Mouse (Mus musculus) kidney, postnatal 0 days (tissue): Measurements from ENCODE around the gene Trim58. TPM values are rescaled to one million over a fixed set of nuclear protein-coding genes. Genes with fewer than 3 reads are reported as not detected.
A peak's percentile ranks its signal among the peaks of the same experiment; 100 is the strongest.

Source experiments
- ATAC-seq: fragments of 200-750 bp; cut with Nextera tagmentation; replicated peaks from 2 replicates; pipeline ENCODE4 v1.8.0; 2017; ENCODE audit warnings: low read depth, moderate number of reproducible peaks, moderate TSS enrichment, moderate library complexity; ENCODE audit not compliant: low FRiP score
- DNase-seq: peaks from one replicate; pipeline ENCODE4 v3.0.0-alpha.2; 2016; ENCODE audit warnings: low spot score
- H3K27ac ChIP-seq: fragments of 300-500 bp; sonication (generic); 2 replicates; pipeline ENCODE4 v1.5.1; 2014; ENCODE audit warnings: mild to moderate bottlenecking
- H3K27me3 ChIP-seq: fragments of 300-500 bp; sonication (generic); 2 replicates; pipeline ENCODE4 v1.6.1; 2014; ENCODE audit warnings: low read length, mixed read lengths; ENCODE audit not compliant: insufficient read depth
- H3K36me3 ChIP-seq: fragments of 300-500 bp; sonication (generic); 2 replicates; pipeline ENCODE4 v1.6.1; 2014; ENCODE audit warnings: low read length, mixed read lengths; ENCODE audit not compliant: insufficient read depth
- H3K4me1 ChIP-seq: fragments of 300-500 bp; sonication (generic); replicated peaks from 2 replicates; pipeline ENCODE4 v1.6.1; 2014; ENCODE audit warnings: antibody characterized with exemption, low read length, mixed read lengths; ENCODE audit not compliant: insufficient read depth
- H3K4me2 ChIP-seq: fragments of 300-500 bp; sonication (generic); 2 replicates; pipeline ENCODE4 v1.6.1; 2014; ENCODE audit warnings: mild to moderate bottlenecking, low read length, moderate library complexity, mixed read lengths
- H3K4me3 ChIP-seq: fragments of 300-500 bp; sonication (generic); replicated peaks from 2 replicates; pipeline ENCODE4 v1.5.1; 2014; ENCODE audit warnings: low read depth, low read length
- H3K9ac ChIP-seq: fragments of 300-500 bp; sonication (generic); 2 replicates; pipeline ENCODE4 v1.6.1; 2014; ENCODE audit warnings: low read depth, low read length
- H3K9me3 ChIP-seq: fragments of 300-500 bp; sonication (generic); replicated peaks from 2 replicates; pipeline ENCODE4 v1.6.1; 2016; ENCODE audit warnings: low read length, inconsistent platforms, mixed read lengths
- CTCF ChIP-seq: IDR thresholded peaks from 2 replicates; pipeline ENCODE4 v1.5.1; 2016; ENCODE audit warnings: antibody characterized with exemption, low read depth, mild to moderate bottlenecking, moderate library complexity
- WGBS: fragments of 180-500 bp; shearing (Covaris S2); extraction: QIAGEN DNeasy Blood & Tissue Kit; methylation state at CpG from one replicate; pipeline ENCODE4 v1.1.7; 2014; 5-methylcytosine and 5-hydroxymethylcytosine counted together
- polyA plus RNA-seq: library from polyadenylated mRNA; unstranded; fragments of >200 nt; fragmentation: Nextera tagmentation; extraction: Ambion mirVana; gene quantifications from 2 replicates; pipeline ENCODE4 v1.2.1, GENCODE M21; 2015

Trim58 gene
- polyA plus RNA-seq, 1 experiment from 2014 or later: 0.08 TPM

DNA sequence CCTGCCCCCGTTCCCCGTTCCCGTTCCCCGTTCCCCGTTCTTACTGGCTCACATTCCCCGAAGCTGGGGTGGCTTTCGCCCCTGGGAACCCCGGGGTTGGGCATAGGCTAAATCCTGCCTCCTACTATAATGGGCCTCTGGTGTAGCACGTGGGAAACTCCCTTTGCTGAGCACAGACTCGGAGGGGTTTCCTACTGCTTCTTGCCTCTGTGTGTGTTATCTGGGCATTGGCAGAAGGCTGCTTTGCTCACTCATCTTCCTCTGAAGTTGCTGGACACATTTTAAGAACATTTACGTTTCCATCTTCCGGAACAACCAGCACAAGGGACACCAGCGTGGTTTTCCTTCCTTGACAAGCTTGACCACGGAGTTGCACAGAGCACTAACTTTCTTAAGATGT is 792 bp downstream of the Trim58 start:
- Histone ChIP-seq H3K27me3 (0 out of 2 replicates have a peak, but pooled peaks cover 10% of the 10 kb centered on the region), H3K4me3 (0 out of 2 replicates have a peak overlapping the region, but pooled peaks have one; percentile 20), H3K9me3 (no peaks in the 10 kb centered on the region), H3K36me3 (no peaks in the 10 kb centered on the region), H3K9ac (no peak overlapping the region), H3K27ac (no peak overlapping the region), H3K4me1 (no peaks in the 10 kb centered on the region), H3K4me2 (peak overlapping the region; percentile 57; the same call in 1 of the 2 replicates)
- 26% methylated on average over 14 of the region's 14 CpGs for WGBS
- no peak for ATAC-seq
- no peak for DNase-seq
- no peak for TF ChIP-seq CTCF

DNA sequence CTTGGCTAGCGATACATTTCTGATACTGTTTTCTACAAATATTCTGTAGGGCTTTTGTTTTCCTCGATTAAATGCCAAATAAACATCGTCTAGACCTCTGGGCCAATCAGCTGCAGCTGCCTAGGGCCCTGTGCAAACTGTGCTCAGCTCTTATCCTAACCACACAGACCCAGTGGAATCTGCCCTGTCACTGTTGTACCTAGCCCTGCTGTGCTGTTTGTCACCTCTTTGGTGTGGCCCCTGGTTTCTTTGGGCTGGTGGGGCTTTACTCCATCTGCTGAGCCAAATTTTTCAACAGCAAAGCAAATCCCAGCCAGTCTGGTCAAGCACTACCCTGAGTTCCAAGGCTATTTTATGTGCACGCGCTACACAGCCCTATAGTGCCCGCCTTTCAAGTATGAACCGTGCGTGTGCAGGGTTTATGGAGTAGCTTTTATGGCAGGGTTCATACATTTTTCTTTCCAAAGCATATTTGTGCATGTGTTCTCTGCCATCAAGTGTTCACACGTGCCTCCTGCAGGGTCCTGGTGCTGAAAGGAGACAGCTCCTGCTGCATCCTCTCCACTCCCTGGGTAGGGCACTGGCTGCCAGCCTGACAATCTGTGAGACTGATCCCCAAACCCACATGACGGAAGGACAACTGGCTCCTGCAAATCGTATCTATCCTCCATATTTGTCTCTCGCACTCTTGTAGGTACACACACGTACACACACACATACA is 1.5 kb downstream of the Trim58 start:
- no peaks in the 10 kb centered on the region for H3K4me1 ChIP-seq
- DNase-seq (no peak), ATAC-seq (no peak)
- no peak overlapping the region for H3K4me2 ChIP-seq
- H3K4me3 ChIP-seq: no peak overlapping the region
- 84% methylated on average over 13 of the region's 13 CpGs for WGBS
- no peaks in the 10 kb centered on the region for H3K36me3 ChIP-seq
- H3K27ac ChIP-seq: no peak overlapping the region
- no peaks in the 10 kb centered on the region for H3K9me3 ChIP-seq
- TF ChIP-seq CTCF: no peak
- no peak overlapping the region for H3K9ac ChIP-seq
- 0 out of 2 replicates have a peak, but pooled peaks cover 10% of the 10 kb centered on the region for H3K27me3 ChIP-seq

DNA sequence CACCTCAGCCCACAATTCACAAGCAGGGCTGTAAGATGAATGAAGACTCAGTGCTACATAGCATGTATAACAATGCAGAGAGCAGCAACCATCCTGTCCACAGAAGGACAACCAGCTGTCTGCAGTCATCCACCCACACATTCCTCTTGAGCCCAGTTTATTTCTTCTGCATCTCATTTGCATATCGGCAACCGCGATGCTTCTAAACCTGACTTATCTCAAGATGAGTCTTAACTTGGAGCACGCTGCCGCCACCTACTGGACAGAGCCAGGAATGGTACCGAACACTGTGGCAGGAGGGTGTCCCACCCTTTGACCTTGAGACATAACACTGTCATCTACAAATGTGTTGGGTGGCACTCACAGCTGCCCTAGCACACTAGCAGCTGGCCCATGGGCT is 3.1 kb downstream of the Trim58 start:
- Histone ChIP-seq H3K9me3 (no peaks in the 10 kb centered on the region), H3K4me2 (no peak overlapping the region), H3K27ac (no peak overlapping the region), H3K27me3 (0 out of 2 replicates have a peak, but pooled peaks cover 10% of the 10 kb centered on the region), H3K4me3 (no peak overlapping the region), H3K9ac (no peak overlapping the region), H3K36me3 (no peaks in the 10 kb centered on the region), H3K4me1 (no peaks in the 10 kb centered on the region)
- ATAC-seq: no peak
- TF ChIP-seq CTCF: peak; percentile 59
- peak; percentile 14 for DNase-seq
- WGBS: 39% methylated on average over 6 of the region's 6 CpGs

DNA sequence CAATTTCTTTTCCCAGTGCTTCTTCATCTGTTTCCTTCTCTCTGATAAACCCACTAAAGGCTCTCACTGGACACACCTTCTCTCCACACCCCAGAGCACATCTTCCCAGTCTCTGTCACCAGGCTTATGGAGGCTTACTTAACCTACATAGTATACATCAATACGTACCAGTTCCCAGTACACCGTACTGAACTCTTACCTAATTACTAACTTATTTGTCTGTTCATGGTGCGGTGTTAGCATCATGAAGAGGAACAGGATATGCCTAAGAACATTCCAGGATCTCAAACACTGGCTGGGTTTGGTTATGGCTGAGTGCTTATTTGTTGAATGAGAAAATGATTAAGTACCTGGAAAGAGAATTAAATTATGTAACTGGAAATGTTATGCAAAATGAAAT is 14.9 kb downstream of the Trim58 start:
- no peak for TF ChIP-seq CTCF
- WGBS: 77% methylated on average over 3 of the region's 3 CpGs
- ATAC-seq: no peak

DNA sequence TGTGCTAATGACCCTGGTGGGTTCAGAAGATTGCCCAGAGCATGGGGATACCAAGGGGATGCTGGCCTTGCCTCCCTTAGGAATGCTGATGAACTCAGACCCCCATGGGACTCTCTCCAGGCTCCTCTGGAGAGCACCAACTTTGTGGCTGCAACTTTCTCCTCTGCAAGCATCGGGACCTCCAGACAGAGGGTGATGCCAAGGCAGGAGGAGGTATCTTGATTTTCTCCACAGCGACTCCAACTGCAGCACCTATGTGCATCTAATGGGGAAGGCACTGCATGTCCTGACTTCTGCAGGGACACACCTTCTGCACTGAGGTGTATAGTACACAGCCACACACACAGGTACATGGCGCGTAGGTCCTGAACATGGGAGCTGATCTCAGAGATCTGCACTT is 18.3 kb downstream of the Trim58 start, which contains the start of gene Olfr322:
Gene Olfr322, plus strand, starts transcription at position 187 of the 400 bp plus-strand sequence.
- Histone ChIP-seq H3K4me1 (no peaks in the 10 kb centered on the region), H3K9ac (no peak within 1 kb of the TSS), H3K27me3 (no peaks in the 10 kb centered on the region), H3K4me2 (no peak within 1 kb of the TSS), H3K9me3 (no peaks in the 10 kb centered on the region), H3K27ac (no peak within 1 kb of the TSS), H3K4me3 (no peak within 1 kb of the TSS), H3K36me3 (no peaks in the 10 kb centered on the region)
- WGBS: 84% methylated on average over 4 of the region's 4 CpGs
- ATAC-seq (no peak), DNase-seq (no peak)
- no peak for TF ChIP-seq CTCF

More for the DNA sequence above, 14.9 kb downstream of the Trim58 start:
- Histone ChIP-seq H3K36me3 (no peaks in the 10 kb centered on the region), H3K27me3 (no peaks in the 10 kb centered on the region), H3K27ac (no peak overlapping the region), H3K4me2 (no peak overlapping the region), H3K9me3 (no peaks in the 10 kb centered on the region), H3K9ac (no peak overlapping the region), H3K4me1 (no peaks in the 10 kb centered on the region), H3K4me3 (no peak overlapping the region)
- DNase-seq: no peak

DNA sequence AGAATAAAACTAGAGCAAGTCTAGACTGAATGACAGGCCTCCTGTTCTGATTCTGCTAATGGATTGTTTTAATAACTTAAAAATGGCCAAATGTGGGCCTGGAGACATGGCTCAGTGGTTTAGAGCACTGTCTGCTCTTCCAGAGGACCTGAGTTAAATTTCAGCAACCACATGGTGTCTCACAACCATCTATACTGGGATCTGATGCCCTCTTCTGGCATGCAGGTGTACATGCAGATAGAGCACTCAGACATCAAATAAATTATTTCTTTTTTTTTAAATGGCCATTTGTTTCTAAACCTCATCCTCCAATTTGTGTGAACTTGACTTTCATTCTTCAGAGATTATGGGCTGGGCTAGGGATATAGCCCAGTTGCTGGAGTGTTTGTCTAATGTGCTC is 29.0 kb downstream of the Trim58 start:
- Histone ChIP-seq H3K27me3 (no peaks in the 10 kb centered on the region), H3K27ac (no peak overlapping the region), H3K4me1 (no peaks in the 10 kb centered on the region), H3K9me3 (no peaks in the 10 kb centered on the region), H3K4me2 (no peak overlapping the region), H3K36me3 (no peaks in the 10 kb centered on the region), H3K9ac (no peak overlapping the region), H3K4me3 (no peak overlapping the region)
- DNase-seq (no peak), ATAC-seq (no peak)
- TF ChIP-seq CTCF: no peak
